Mouse (Mus musculus): ENCODE data around the gene Palm3. TPM values are rescaled to one million over a fixed set of nuclear protein-coding genes. Genes with fewer than 3 reads are reported as not detected.
A peak's percentile ranks its signal among the peaks of the same experiment; 100 is the strongest.

The Palm3 gene
- polyA plus RNA-seq, 1 experiment from 2014 or later: 2.7 TPM

- peak; percentile 96 for ATAC-seq (replicated peaks; ENCODE audit: extremely low read depth, insufficient read depth, low FRiP score)
- WGBS: under 1% methylated on average over 51 of the region's 51 CpGs
- H3K4me2 ChIP-seq (ENCODE audit: low read depth, low read length): peak within 1 kb of the TSS; percentile 81
- H3K4me3 ChIP-seq (ENCODE audit: low read length): peak within 1 kb of the TSS; percentile 85
- H3K4me1 ChIP-seq (ENCODE audit: control insufficient read depth, insufficient read depth, low read length): peaks cover 43% of the 10 kb centered on the region
- peak within 1 kb of the TSS; percentile 87 for H3K9ac ChIP-seq (ENCODE audit: low read length)
- no peaks in the 10 kb centered on the region for H3K27me3 ChIP-seq (ENCODE audit: control insufficient read depth, insufficient read depth, low read length)
- H3K36me3 ChIP-seq (ENCODE audit: control insufficient read depth, insufficient read depth): no peaks in the 10 kb centered on the region
- H3K27ac ChIP-seq (ENCODE audit: low read length): peak within 1 kb of the TSS; percentile 97
- H3K9me3 ChIP-seq (replicated peaks; ENCODE audit: control insufficient read depth, low read length): no peaks in the 10 kb centered on the region
Measured at GRCm38 (mm10) chr8:84066291-84066930, 45.1 kb downstream of the Palm3 start, which contains the start of gene Rfx1. Gene Rfx1 (plus strand): TSS chr8:84066834.

GRCm38 (mm10) chr8:84067047-84067573 is 45.8 kb downstream of the Palm3 start:
- under 1% methylated on average over 57 of the region's 58 CpGs for WGBS
- Histone ChIP-seq H3K4me2 (ENCODE audit: low read depth, low read length) (peak overlapping the region; percentile 63), H3K27me3 (ENCODE audit: control insufficient read depth, insufficient read depth, low read length) (no peaks in the 10 kb centered on the region), H3K4me3 (ENCODE audit: low read length) (peak overlapping the region; percentile 85), H3K27ac (ENCODE audit: low read length) (peak overlapping the region; percentile 97), H3K9ac (ENCODE audit: low read length) (peak overlapping the region; percentile 85), H3K9me3 (replicated peaks; ENCODE audit: control insufficient read depth, low read length) (no peaks in the 10 kb centered on the region), H3K4me1 (ENCODE audit: control insufficient read depth, insufficient read depth, low read length) (peaks cover 47% of the 10 kb centered on the region), H3K36me3 (ENCODE audit: control insufficient read depth, insufficient read depth) (no peaks in the 10 kb centered on the region)
- peak; percentile 66 for ATAC-seq (replicated peaks; ENCODE audit: extremely low read depth, insufficient read depth, low FRiP score)

GRCm38 (mm10) chr8:84067911-84068310 is 46.6 kb downstream of the Palm3 start:
- no peak for ATAC-seq (replicated peaks; ENCODE audit: extremely low read depth, insufficient read depth, low FRiP score)
- Histone ChIP-seq H3K4me3 (ENCODE audit: low read length) (peak overlapping the region; percentile 85; the same call in 1 of the 2 replicates), H3K27ac (ENCODE audit: low read length) (peak overlapping the region; percentile 5), H3K4me1 (ENCODE audit: control insufficient read depth, insufficient read depth, low read length) (peaks cover 47% of the 10 kb centered on the region), H3K9ac (ENCODE audit: low read length) (no peak overlapping the region), H3K27me3 (ENCODE audit: control insufficient read depth, insufficient read depth, low read length) (no peaks in the 10 kb centered on the region), H3K9me3 (replicated peaks; ENCODE audit: control insufficient read depth, low read length) (no peaks in the 10 kb centered on the region), H3K36me3 (ENCODE audit: control insufficient read depth, insufficient read depth) (no peaks in the 10 kb centered on the region), H3K4me2 (ENCODE audit: low read depth, low read length) (peak overlapping the region; percentile 63)
- 69% methylated on average over 7 of the region's 7 CpGs for WGBS

GRCm38 (mm10) chr8:84068316-84069035 is 47.2 kb downstream of the Palm3 start:
- Histone ChIP-seq H3K9ac (ENCODE audit: low read length) (no peak overlapping the region), H3K4me3 (ENCODE audit: low read length) (no peak overlapping the region), H3K4me2 (ENCODE audit: low read depth, low read length) (peak overlapping the region; percentile 63; the same call in 1 of the 2 replicates), H3K27me3 (ENCODE audit: control insufficient read depth, insufficient read depth, low read length) (no peaks in the 10 kb centered on the region), H3K4me1 (ENCODE audit: control insufficient read depth, insufficient read depth, low read length) (peaks cover 50% of the 10 kb centered on the region), H3K36me3 (ENCODE audit: control insufficient read depth, insufficient read depth) (no peaks in the 10 kb centered on the region), H3K9me3 (replicated peaks; ENCODE audit: control insufficient read depth, low read length) (no peaks in the 10 kb centered on the region), H3K27ac (ENCODE audit: low read length) (peak overlapping the region; percentile 34)
- 41% methylated on average over 12 of the region's 12 CpGs for WGBS
- ATAC-seq (replicated peaks; ENCODE audit: extremely low read depth, insufficient read depth, low FRiP score): no peak

GRCm38 (mm10) chr8:84069169-84069568 is 47.9 kb downstream of the Palm3 start:
- Histone ChIP-seq H3K9me3 (replicated peaks; ENCODE audit: control insufficient read depth, low read length) (no peaks in the 10 kb centered on the region), H3K4me1 (ENCODE audit: control insufficient read depth, insufficient read depth, low read length) (peaks cover 50% of the 10 kb centered on the region), H3K9ac (ENCODE audit: low read length) (no peak overlapping the region), H3K4me3 (ENCODE audit: low read length) (no peak overlapping the region), H3K27ac (ENCODE audit: low read length) (0 out of 2 replicates have a peak overlapping the region, but pooled peaks have one; percentile 34), H3K27me3 (ENCODE audit: control insufficient read depth, insufficient read depth, low read length) (no peaks in the 10 kb centered on the region), H3K36me3 (ENCODE audit: control insufficient read depth, insufficient read depth) (no peaks in the 10 kb centered on the region), H3K4me2 (ENCODE audit: low read depth, low read length) (no peak overlapping the region)
- ATAC-seq (replicated peaks; ENCODE audit: extremely low read depth, insufficient read depth, low FRiP score): no peak
- whole genome bisulfite sequencing: 28% methylated on average over 1 of the region's 1 CpGs

GRCm38 (mm10) chr8:84069750-84070149 is 48.5 kb downstream of the Palm3 start:
- Histone ChIP-seq H3K27me3 (ENCODE audit: control insufficient read depth, insufficient read depth, low read length) (no peaks in the 10 kb centered on the region), H3K9ac (ENCODE audit: low read length) (no peak overlapping the region), H3K9me3 (replicated peaks; ENCODE audit: control insufficient read depth, low read length) (no peaks in the 10 kb centered on the region), H3K4me2 (ENCODE audit: low read depth, low read length) (no peak overlapping the region), H3K4me1 (ENCODE audit: control insufficient read depth, insufficient read depth, low read length) (peaks cover 48% of the 10 kb centered on the region), H3K4me3 (ENCODE audit: low read length) (no peak overlapping the region), H3K36me3 (ENCODE audit: control insufficient read depth, insufficient read depth) (no peaks in the 10 kb centered on the region), H3K27ac (ENCODE audit: low read length) (no peak overlapping the region)
- ATAC-seq (replicated peaks; ENCODE audit: extremely low read depth, insufficient read depth, low FRiP score): no peak
- 73% methylated on average over 2 of the region's 2 CpGs for WGBS

- ATAC-seq (replicated peaks; ENCODE audit: extremely low read depth, insufficient read depth, low FRiP score): no peak
- Histone ChIP-seq H3K27me3 (ENCODE audit: control insufficient read depth, insufficient read depth, low read length) (no peaks in the 10 kb centered on the region), H3K9ac (ENCODE audit: low read length) (no peak overlapping the region), H3K4me2 (ENCODE audit: low read depth, low read length) (no peak overlapping the region), H3K9me3 (replicated peaks; ENCODE audit: control insufficient read depth, low read length) (no peaks in the 10 kb centered on the region), H3K4me1 (ENCODE audit: control insufficient read depth, insufficient read depth, low read length) (peaks cover 48% of the 10 kb centered on the region), H3K36me3 (ENCODE audit: control insufficient read depth, insufficient read depth) (no peaks in the 10 kb centered on the region), H3K4me3 (ENCODE audit: low read length) (no peak overlapping the region), H3K27ac (ENCODE audit: low read length) (no peak overlapping the region)
- WGBS: 76% methylated on average over 5 of the region's 5 CpGs
Measured at GRCm38 (mm10) chr8:84070241-84070640, 49.0 kb downstream of the Palm3 start.

GRCm38 (mm10) chr8:84070667-84071066 is 49.4 kb downstream of the Palm3 start:
- WGBS: 63% methylated on average over 2 of the region's 2 CpGs
- no peak for ATAC-seq (replicated peaks; ENCODE audit: extremely low read depth, insufficient read depth, low FRiP score)
- H3K27me3 ChIP-seq (ENCODE audit: control insufficient read depth, insufficient read depth, low read length): no peaks in the 10 kb centered on the region
- H3K27ac ChIP-seq (ENCODE audit: low read length): peak overlapping the region; percentile 16; the same call in 1 of the 2 replicates
- H3K9ac ChIP-seq (ENCODE audit: low read length): no peak overlapping the region
- no peak overlapping the region for H3K4me2 ChIP-seq (ENCODE audit: low read depth, low read length)
- no peak overlapping the region for H3K4me3 ChIP-seq (ENCODE audit: low read length)
- peaks cover 44% of the 10 kb centered on the region for H3K4me1 ChIP-seq (ENCODE audit: control insufficient read depth, insufficient read depth, low read length)
- H3K36me3 ChIP-seq (ENCODE audit: control insufficient read depth, insufficient read depth): no peaks in the 10 kb centered on the region
- no peaks in the 10 kb centered on the region for H3K9me3 ChIP-seq (replicated peaks; ENCODE audit: control insufficient read depth, low read length)

GRCm38 (mm10) chr8:84071921-84072320 is 50.6 kb downstream of the Palm3 start:
- H3K27ac ChIP-seq (ENCODE audit: low read length): no peak overlapping the region
- no peaks in the 10 kb centered on the region for H3K36me3 ChIP-seq (ENCODE audit: control insufficient read depth, insufficient read depth)
- no peak overlapping the region for H3K4me2 ChIP-seq (ENCODE audit: low read depth, low read length)
- H3K9ac ChIP-seq (ENCODE audit: low read length): no peak overlapping the region
- 60% methylated on average over 3 of the region's 3 CpGs for WGBS
- H3K27me3 ChIP-seq (ENCODE audit: control insufficient read depth, insufficient read depth, low read length): no peaks in the 10 kb centered on the region
- no peaks in the 10 kb centered on the region for H3K9me3 ChIP-seq (replicated peaks; ENCODE audit: control insufficient read depth, low read length)
- no peak overlapping the region for H3K4me3 ChIP-seq (ENCODE audit: low read length)
- H3K4me1 ChIP-seq (ENCODE audit: control insufficient read depth, insufficient read depth, low read length): peaks cover 42% of the 10 kb centered on the region
- ATAC-seq (replicated peaks; ENCODE audit: extremely low read depth, insufficient read depth, low FRiP score): no peak

Measured in heart, embryonic 16.5 days (tissue).